In the genomic region with DNA sequence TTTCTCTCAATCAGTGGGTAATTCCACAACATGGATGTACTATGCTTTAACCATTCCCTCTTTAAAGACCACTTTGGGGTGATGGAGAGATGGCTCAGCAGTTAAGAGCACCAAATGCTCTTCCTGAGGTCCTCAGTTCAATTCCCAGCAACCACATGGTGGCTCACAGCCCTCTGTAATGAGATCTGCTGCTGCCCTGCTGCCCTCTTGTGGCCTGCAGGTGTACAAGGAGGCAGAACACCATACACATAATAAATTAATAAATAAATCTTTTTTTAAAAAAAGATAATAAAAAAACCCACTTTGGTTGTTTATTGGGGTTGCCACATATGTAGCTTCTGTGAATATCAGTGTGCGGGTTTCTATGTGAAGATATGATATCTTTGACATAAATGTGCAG, we compare ENCODE assay signal across 14 mouse cellular contexts. TPM values are rescaled to one million over a fixed set of nuclear protein-coding genes. Genes with fewer than 3 reads are reported as not detected.
A peak's percentile ranks its signal among the peaks of the same experiment; 100 is the strongest.
DNase-seq lines count a peak whose midpoint lies in the region; ATAC-seq and TF ChIP-seq lines count a peak whose summit lies in the region.
"Had no signal": no experiment of that assay in that cellular context is flagged by ENCODE, and none has a peak within 500 bp of the region (broad histone marks: within the 10 kb centered on the region; RNA-seq: fewer than 3 reads in every experiment).

No protein-coding gene starts in this region.

- no peak overlapping the region for H3K4me3 ChIP-seq in kidney, adult 2 months (ENCODE audit: insufficient read depth, low read depth, low read length)
- no peak overlapping the region for H3K4me3 ChIP-seq in E14TG2a.4 (replicated peaks; ENCODE audit: low read length)
- H3K4me3 ChIP-seq: embryonic facial prominence, embryonic 12.5 days; forebrain, embryonic 12.5 days; heart, embryonic 15.5 days had no signal

- no peaks in the 10 kb centered on the region for H3K27me3 ChIP-seq in kidney, adult 2 months (replicated peaks; ENCODE audit: control insufficient read depth, insufficient read depth, low read length)
- H3K27me3 ChIP-seq in E14TG2a.4 (ENCODE audit: insufficient read depth, low read length) = peaks cover 5% of the 10 kb centered on the region
- H3K27me3 ChIP-seq: embryonic facial prominence, embryonic 12.5 days; forebrain, embryonic 12.5 days; heart, embryonic 15.5 days had no signal

- ATAC-seq in erythroblast, adult 5-6 weeks (replicated peaks; ENCODE audit: low FRiP score, poor library complexity, severe bottlenecking) = 0 out of 2 replicates have a peak, but pooled peaks have one; percentile 32

- 100% methylated on average over 1 of the region's 1 CpGs for WGBS in kidney, adult 2 months

- TF ChIP-seq CTCF in kidney, adult 2 months (conservative IDR thresholded peaks at IDR 0.05; ENCODE audit: insufficient read depth, insufficient read length, low read depth, low read length) = peak; percentile 51
- TF ChIP-seq CTCF in E14TG2a.4 (conservative IDR thresholded peaks at IDR 0.05; ENCODE audit: low read length) = peak; percentile 42

- H3K36me3 ChIP-seq in kidney, adult 2 months (ENCODE audit: control insufficient read depth, insufficient read depth, low read length) = no peaks in the 10 kb centered on the region
- no peaks in the 10 kb centered on the region for H3K36me3 ChIP-seq in E14TG2a.4 (ENCODE audit: insufficient read depth, low read length)
- H3K36me3 ChIP-seq: embryonic facial prominence, embryonic 12.5 days; forebrain, embryonic 12.5 days; heart, embryonic 15.5 days had no signal

- no peaks in the 10 kb centered on the region for H3K9me3 ChIP-seq in E14TG2a.4 (ENCODE audit: low read length)
- H3K9me3 ChIP-seq: embryonic facial prominence, embryonic 12.5 days; forebrain, embryonic 12.5 days had no signal

- H3K27ac ChIP-seq in kidney, adult 2 months (ENCODE audit: insufficient read depth, low read depth, low read length) = no peak overlapping the region
- H3K27ac ChIP-seq: embryonic facial prominence, embryonic 12.5 days; forebrain, embryonic 12.5 days; heart, embryonic 15.5 days had no signal

- no peaks in the 10 kb centered on the region for H3K4me1 ChIP-seq in kidney, adult 2 months (ENCODE audit: control insufficient read depth, insufficient read depth, low read length)
- peaks cover 10% of the 10 kb centered on the region; the same call in 1 of the 2 replicates for H3K4me1 ChIP-seq in E14TG2a.4 (replicated peaks; ENCODE audit: low read depth, low read length)
- H3K4me1 ChIP-seq: embryonic facial prominence, embryonic 12.5 days; forebrain, embryonic 12.5 days had no signal

- TF ChIP-seq POLR2A in kidney, adult 2 months (IDR thresholded peaks at IDR 0.05; ENCODE audit: low read depth, low read length) = no peak

- no peak for DNase-seq in kidney, adult 2 months
- DNase-seq in kidney, adult 9 months = no peak
- DNase-seq in 416B (ENCODE audit: low read depth) = peak; percentile 46
- no peak for DNase-seq in cerebellum, postnatal 10 days
- DNase-seq in cerebellum, postnatal 36 days = no peak
- DNase-seq: adrenal gland, postnatal 25 days; cerebellum, adult 18-20 months; gastrocnemius, postnatal 25 days; right cerebral cortex, postnatal 4 days had no signal

RNA-seq across cellular contexts. Expression of gene Foxo3, which starts 21.4 kb away (rescaled TPM):
- polyA plus RNA-seq in kidney, adult 2 months (2012; rRNA removed) = 29.2 and 35.5 TPM in 2 replicates
- total RNA-seq in erythroblast, adult 5-6 weeks (2015; ENCODE audit: low replicate concordance) = 160 and 187 TPM in 2 replicates
- total RNA-seq in erythroblast, adult 5-6 weeks (2017; ENCODE audit: low replicate concordance) = 378 and 459 TPM in 2 replicates
